Mouse (Mus musculus) limb, embryonic 10.5 days (tissue): ENCODE results near the gene Gpr21. TPM values are rescaled to one million over a fixed set of nuclear protein-coding genes. Genes with fewer than 3 reads are reported as not detected.

Experiments used
- DNase-seq: peaks from one replicate; pipeline ENCODE4 v3.0.0-alpha.2; 2017; ENCODE audit warnings: low spot score
- H3K27ac ChIP-seq: fragments of 300-500 bp; sonication (generic); 2 replicates; pipeline ENCODE4 v1.5.1; 2016; ENCODE audit warnings: mild to moderate bottlenecking
- H3K27me3 ChIP-seq: fragments of 300-500 bp; sonication (generic); 2 replicates; pipeline ENCODE4 v1.6.1; 2016; ENCODE audit warnings: low read depth, mild to moderate bottlenecking; ENCODE audit not compliant: poor library complexity, severe bottlenecking
- H3K36me3 ChIP-seq: fragments of 300-500 bp; sonication (generic); 2 replicates; pipeline ENCODE4 v1.6.1; 2016; ENCODE audit warnings: mild to moderate bottlenecking, moderate library complexity
- H3K4me1 ChIP-seq: fragments of 300-500 bp; sonication (generic); 2 replicates; pipeline ENCODE4 v1.6.1; 2016
- H3K4me3 ChIP-seq: fragments of 300-500 bp; sonication (generic); 2 replicates; pipeline ENCODE4 v1.5.1; 2016; ENCODE audit warnings: mild to moderate bottlenecking, moderate library complexity
- H3K9me3 ChIP-seq: fragments of 300-500 bp; sonication (generic); replicated peaks from 2 replicates; pipeline ENCODE4 v1.6.1; 2016; ENCODE audit warnings: mild to moderate bottlenecking
- WGBS: fragments of 180-500 bp; shearing (Covaris S2); methylation state at CpG from one replicate; pipeline ENCODE4 v1.1.7; 2016; 5-methylcytosine and 5-hydroxymethylcytosine counted together
- polyA plus RNA-seq: library from polyadenylated mRNA; unstranded; fragments of >200 nt; fragmentation: Nextera tagmentation; extraction: Ambion mirVana; gene quantifications from 2 replicates; pipeline ENCODE4 v1.2.1, GENCODE M21; 2016

Gpr21 gene
- polyA plus RNA-seq, 1 experiment from 2014 or later = 1.5 TPM

DNA sequence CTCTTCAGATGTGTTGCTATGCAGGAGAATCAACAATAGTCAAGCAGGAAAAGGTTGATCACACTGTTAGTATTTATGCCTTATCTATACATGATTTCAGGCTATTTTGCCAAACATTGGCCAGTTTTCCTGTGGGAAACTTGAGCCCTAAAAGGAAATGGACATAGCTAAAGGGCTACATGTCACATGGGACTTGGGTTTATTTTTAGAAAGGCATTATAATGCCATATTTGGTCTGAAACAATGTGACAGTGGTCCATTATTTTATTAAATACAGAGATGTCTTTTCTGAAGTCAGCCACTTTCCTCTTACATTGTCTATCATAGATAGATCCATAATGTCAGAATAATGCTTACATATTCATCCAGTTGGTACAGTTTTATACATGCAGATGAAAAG, 11.5 kb downstream of the Gpr21 start:
- Histone ChIP-seq H3K36me3 (peaks cover 3% of the 10 kb centered on the region; the same call in 1 of the 2 replicates), H3K4me3 (no peak overlapping the region), H3K4me1 (no peaks in the 10 kb centered on the region), H3K27me3 (no peaks in the 10 kb centered on the region), H3K27ac (no peak overlapping the region), H3K9me3 (no peaks in the 10 kb centered on the region)
- DNase-seq = no peak

DNA sequence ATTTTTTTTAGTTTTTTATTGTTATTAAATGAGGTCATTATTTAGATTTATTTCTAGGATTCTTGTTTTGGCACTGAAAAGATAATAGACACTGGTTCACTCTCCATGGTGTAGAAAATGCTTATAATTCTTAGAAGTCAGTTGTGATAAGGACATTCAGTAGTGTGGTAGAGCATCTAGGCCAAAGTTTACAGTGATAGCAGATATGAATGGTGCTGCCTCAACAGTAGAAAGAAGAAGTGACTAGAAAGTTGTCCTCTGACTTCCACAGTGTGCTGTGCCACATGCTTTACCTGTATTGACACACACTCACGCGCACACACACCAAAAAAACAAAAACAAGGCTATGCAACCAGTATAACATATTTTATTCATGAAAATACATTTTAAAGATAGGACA, 13.3 kb downstream of the Gpr21 start:
- H3K9me3 ChIP-seq = no peaks in the 10 kb centered on the region
- peaks cover 17% of the 10 kb centered on the region for H3K36me3 ChIP-seq
- no peak overlapping the region for H3K4me3 ChIP-seq
- no peak for DNase-seq
- H3K4me1 ChIP-seq = no peaks in the 10 kb centered on the region
- H3K27me3 ChIP-seq = no peaks in the 10 kb centered on the region
- WGBS = 96% methylated on average over 2 of the region's 2 CpGs
- no peak overlapping the region for H3K27ac ChIP-seq

DNA sequence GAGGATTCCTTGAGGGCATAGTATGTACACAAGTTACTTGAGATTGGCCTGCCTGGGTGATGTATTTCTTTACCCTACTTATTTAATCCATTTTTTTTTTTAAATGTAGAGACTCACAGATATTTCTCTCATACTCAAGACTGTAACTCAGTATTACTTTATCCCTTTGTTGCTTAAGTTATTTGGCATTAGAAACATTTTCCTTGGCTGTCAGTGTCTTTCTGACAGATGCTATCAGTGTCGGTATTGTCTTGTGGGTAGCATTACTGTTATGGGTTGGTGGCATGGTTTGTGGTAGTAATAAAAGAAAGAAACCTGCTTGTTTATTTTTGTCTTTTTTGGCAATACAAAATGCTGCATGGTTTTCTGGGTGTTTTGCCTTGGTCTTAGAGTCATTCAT, 14.6 kb downstream of the Gpr21 start:
- no peak overlapping the region for H3K27ac ChIP-seq
- no peak for DNase-seq
- H3K9me3 ChIP-seq = no peaks in the 10 kb centered on the region
- WGBS = 98% methylated on average over 1 of the region's 1 CpGs
- H3K4me1 ChIP-seq = no peaks in the 10 kb centered on the region
- no peaks in the 10 kb centered on the region for H3K27me3 ChIP-seq
- H3K4me3 ChIP-seq = no peak overlapping the region
- H3K36me3 ChIP-seq = peaks cover 30% of the 10 kb centered on the region

DNA sequence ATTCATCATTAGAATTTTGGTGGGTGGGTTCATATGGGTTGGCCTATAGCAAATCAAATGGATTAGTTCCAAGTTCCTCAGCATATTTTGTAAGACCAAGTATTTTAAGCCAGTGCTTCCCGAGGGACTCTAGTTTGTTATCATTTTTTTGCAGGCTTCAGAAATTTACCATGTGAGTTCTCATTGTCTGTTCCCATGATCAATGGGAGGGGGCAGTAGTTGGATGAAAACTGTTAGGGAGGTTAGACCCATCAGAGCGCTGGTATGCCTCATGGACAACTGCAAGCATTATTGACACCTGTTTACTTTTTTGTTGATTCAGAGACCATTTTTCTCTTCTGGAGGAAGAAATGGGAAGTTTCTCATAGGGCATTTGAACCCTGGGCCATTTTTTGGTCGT, 15.5 kb downstream of the Gpr21 start:
- H3K4me3 ChIP-seq = no peak overlapping the region
- 87% methylated on average over 3 of the region's 3 CpGs for WGBS
- no peak for DNase-seq

DNA sequence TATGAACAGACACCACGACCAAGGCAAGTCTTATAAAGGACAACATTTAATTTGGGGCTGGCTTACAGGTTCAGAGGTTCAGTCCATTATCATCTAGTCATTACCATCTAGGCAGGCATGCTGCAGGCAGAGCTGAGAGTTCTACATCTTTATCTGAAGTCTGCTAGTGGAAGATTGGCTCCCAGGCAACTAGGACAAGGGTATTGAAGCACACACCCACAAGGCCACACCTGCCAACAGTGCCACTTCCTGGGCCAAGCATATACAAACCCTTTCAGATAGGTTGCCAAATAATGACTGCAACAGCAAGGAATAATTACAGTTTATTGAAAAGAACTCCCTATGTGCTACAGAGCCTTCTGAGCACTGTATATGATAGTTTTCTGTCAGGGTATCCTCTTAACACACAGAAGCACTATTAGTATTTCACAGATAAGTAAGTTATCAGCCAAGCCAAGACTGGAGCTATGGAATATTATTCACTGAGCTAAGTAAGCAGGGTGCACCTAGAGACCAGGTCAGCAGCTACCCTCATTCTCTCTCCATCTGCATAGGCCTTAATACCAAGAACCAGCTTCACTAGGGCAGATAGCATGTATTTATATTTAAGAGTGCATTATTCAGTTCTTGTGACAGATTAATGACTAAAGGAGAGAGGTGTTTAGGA, 33.3 kb downstream of the Gpr21 start:
- 90% methylated on average over 1 of the region's 1 CpGs for WGBS
- Histone ChIP-seq H3K4me1 (no peaks in the 10 kb centered on the region), H3K4me3 (no peak overlapping the region), H3K36me3 (peaks cover 92% of the 10 kb centered on the region), H3K27me3 (no peaks in the 10 kb centered on the region), H3K27ac (no peak overlapping the region), H3K9me3 (no peaks in the 10 kb centered on the region)
- no peak for DNase-seq

More for the DNA sequence above, 15.5 kb downstream of the Gpr21 start:
- peaks cover 38% of the 10 kb centered on the region for H3K36me3 ChIP-seq
- no peak overlapping the region for H3K27ac ChIP-seq
- H3K27me3 ChIP-seq = no peaks in the 10 kb centered on the region
- H3K4me1 ChIP-seq = no peaks in the 10 kb centered on the region
- H3K9me3 ChIP-seq = no peaks in the 10 kb centered on the region

DNA sequence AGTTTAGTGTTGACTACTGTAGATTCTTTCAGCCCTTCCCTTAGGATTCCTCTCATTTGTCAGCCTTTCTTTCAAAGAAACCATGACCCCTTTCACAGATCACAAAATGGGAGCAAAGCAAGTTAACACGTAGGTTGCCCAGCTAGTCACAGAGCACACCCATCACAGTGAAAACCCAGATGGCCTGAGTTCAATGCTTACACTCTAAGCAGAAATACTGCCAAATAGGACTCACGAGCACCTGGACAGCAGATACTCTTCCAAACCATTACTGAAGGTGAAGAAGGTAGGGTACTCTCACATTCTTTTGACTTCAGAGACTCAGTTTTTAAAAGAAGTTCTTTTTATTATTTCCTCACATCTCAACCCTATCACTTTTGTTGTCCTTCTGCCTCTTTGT, 40.2 kb downstream of the Gpr21 start:
- 80% methylated on average over 2 of the region's 2 CpGs for WGBS
- Histone ChIP-seq H3K27ac (no peak overlapping the region), H3K4me3 (no peak overlapping the region), H3K4me1 (no peaks in the 10 kb centered on the region), H3K9me3 (no peaks in the 10 kb centered on the region), H3K36me3 (peaks cover 95% of the 10 kb centered on the region), H3K27me3 (no peaks in the 10 kb centered on the region)
- no peak for DNase-seq

DNA sequence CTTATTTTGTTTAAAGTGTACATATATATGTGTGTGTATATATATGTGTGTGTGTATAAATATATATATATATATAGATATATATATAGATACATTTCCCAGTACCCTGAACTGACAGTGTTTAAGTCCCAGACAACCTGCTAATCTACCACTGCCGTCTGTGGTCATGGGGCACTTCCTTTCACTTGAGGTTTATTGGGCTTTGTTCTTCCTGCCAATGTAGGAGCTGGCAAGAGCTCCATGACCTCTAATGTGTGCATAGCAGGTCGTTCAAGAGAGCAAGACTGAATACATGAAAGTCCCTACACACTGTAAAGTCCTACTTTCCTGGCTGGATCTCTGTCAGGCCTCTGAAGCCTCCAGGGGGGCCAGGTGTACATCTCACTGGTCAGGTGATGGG, 49.4 kb downstream of the Gpr21 start:
- no peak for DNase-seq
- Histone ChIP-seq H3K4me3 (no peak overlapping the region), H3K4me1 (no peaks in the 10 kb centered on the region), H3K36me3 (peaks cover 92% of the 10 kb centered on the region), H3K27ac (no peak overlapping the region), H3K27me3 (no peaks in the 10 kb centered on the region), H3K9me3 (no peaks in the 10 kb centered on the region)
- 87% methylated on average over 2 of the region's 2 CpGs for WGBS

DNA sequence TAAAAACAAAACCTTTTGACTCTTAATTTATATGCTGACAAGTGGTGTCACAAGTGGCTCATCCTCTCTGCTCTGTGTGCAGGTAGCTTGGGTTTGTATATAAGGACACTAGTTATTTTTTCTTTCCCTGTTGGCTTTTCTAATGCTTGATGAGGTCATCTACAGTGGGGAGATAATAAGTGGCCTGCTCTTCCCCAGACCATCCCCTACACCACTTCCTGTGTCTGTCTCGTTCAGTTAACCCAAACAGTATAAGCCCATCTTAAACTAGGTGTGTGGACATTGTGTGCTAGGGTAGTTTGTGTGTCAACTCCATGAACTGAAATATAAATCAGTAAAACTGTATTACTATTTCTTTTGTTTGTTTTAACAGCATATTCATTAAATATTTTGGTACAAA, 49.9 kb downstream of the Gpr21 start:
- no peaks in the 10 kb centered on the region for H3K4me1 ChIP-seq
- 85% methylated on average over 1 of the region's 1 CpGs for WGBS
- peaks cover 87% of the 10 kb centered on the region for H3K36me3 ChIP-seq

DNA sequence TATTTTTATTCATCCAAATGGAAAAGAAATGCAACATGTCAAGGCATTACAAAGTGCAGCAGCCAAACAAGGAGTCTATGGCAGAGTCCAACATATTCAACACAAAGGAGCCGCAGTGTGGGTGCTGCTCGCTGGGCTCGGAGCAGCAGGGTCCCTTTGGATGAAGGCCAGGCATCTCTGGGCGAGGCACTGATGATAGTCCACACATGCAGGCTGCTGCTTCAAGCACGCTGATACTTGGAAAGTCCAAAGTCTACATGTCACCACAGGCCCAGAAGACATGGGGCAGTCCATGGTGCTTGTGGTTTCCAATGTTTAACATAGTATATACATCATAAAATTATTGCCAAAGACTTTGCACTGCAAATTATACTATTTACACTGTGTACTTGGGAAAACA, 53.8 kb downstream of the Gpr21 start:
- no peak overlapping the region for H3K4me3 ChIP-seq
- H3K4me1 ChIP-seq = no peaks in the 10 kb centered on the region
- 95% methylated on average over 5 of the region's 5 CpGs for WGBS
- DNase-seq = no peak
- no peak overlapping the region for H3K27ac ChIP-seq
- no peaks in the 10 kb centered on the region for H3K9me3 ChIP-seq
- peaks cover 57% of the 10 kb centered on the region for H3K36me3 ChIP-seq
- no peaks in the 10 kb centered on the region for H3K27me3 ChIP-seq

More for the DNA sequence above, 49.9 kb downstream of the Gpr21 start:
- Histone ChIP-seq H3K9me3 (no peaks in the 10 kb centered on the region), H3K4me3 (no peak overlapping the region), H3K27me3 (no peaks in the 10 kb centered on the region), H3K27ac (no peak overlapping the region)
- DNase-seq = no peak

Other genes starting within 250 kb of the Gpr21 start
- gene Olfr368, start 189.8 kb upstream of the Gpr21 start, polyA plus RNA-seq = not detected in 2 replicates
- 37.2 and 43.8 TPM in 2 replicates for gene Pdcl, start 157.0 kb upstream of the Gpr21 start, polyA plus RNA-seq
- gene Rc3h2, start 93.4 kb upstream of the Gpr21 start, polyA plus RNA-seq = 15.1 and 18.6 TPM in 2 replicates
- gene Zbtb26, start 73.2 kb upstream of the Gpr21 start, polyA plus RNA-seq = 9.2 and 12.0 TPM in 2 replicates
- gene Zbtb6, start 73.2 kb upstream of the Gpr21 start, polyA plus RNA-seq = 3.6 and 5.6 TPM in 2 replicates
- gene Rabgap1, start 73.1 kb upstream of the Gpr21 start, polyA plus RNA-seq = 37.6 and 46.9 TPM in 2 replicates
- gene Strbp, start 187.5 kb downstream of the Gpr21 start, polyA plus RNA-seq = 42.3 and 45.5 TPM in 2 replicates